Mouse (Mus musculus): ENCODE measurements around the gene Arhgef38.

The Arhgef38 gene

GRCm38 (mm10) chr3:133234821-133235295 lies at the start of gene Arhgef38:
Gene Arhgef38, minus strand, starts transcription at chr3:133234949.
- peak; percentile 84 for DNase-seq

GRCm38 (mm10) chr3:133271887-133272286 lies 37.1 kb upstream of the Arhgef38 start:
- peak; percentile 48 for DNase-seq

- no peak for DNase-seq
Measured at GRCm38 (mm10) chr3:133258860-133259259, 24.1 kb upstream of the Arhgef38 start.

GRCm38 (mm10) chr3:133255842-133256241 lies 21.1 kb upstream of the Arhgef38 start:
- no peak for DNase-seq

- no peak for DNase-seq
Measured at GRCm38 (mm10) chr3:133244027-133244426, 9.3 kb upstream of the Arhgef38 start.

GRCm38 (mm10) chr3:133241916-133242315 lies 7.2 kb upstream of the Arhgef38 start:
- peak; percentile 75 for DNase-seq

GRCm38 (mm10) chr3:133233993-133234392 lies 756 bp downstream of the Arhgef38 start:
- peak; percentile 37 for DNase-seq

- DNase-seq = no peak
Measured at GRCm38 (mm10) chr3:133230427-133230826, 4.3 kb downstream of the Arhgef38 start.

- DNase-seq = no peak
Measured at GRCm38 (mm10) chr3:133229594-133229993, 5.2 kb downstream of the Arhgef38 start.

GRCm38 (mm10) chr3:133227258-133228012 lies 7.3 kb downstream of the Arhgef38 start:
- DNase-seq = peak; percentile 73

GRCm38 (mm10) chr3:133218501-133218900 lies 16.2 kb downstream of the Arhgef38 start:
- no peak for DNase-seq

- no peak for DNase-seq
Measured at GRCm38 (mm10) chr3:133215198-133215819, 19.4 kb downstream of the Arhgef38 start.

GRCm38 (mm10) chr3:133213434-133214114 lies 21.2 kb downstream of the Arhgef38 start:
- no peak for DNase-seq

GRCm38 (mm10) chr3:133211324-133211723 lies 23.4 kb downstream of the Arhgef38 start:
- DNase-seq = no peak

- DNase-seq = no peak
Measured at GRCm38 (mm10) chr3:133203713-133204112, 31.0 kb downstream of the Arhgef38 start.

- DNase-seq = no peak
Measured at GRCm38 (mm10) chr3:133202171-133202570, 32.6 kb downstream of the Arhgef38 start.

- no peak for DNase-seq
Measured at GRCm38 (mm10) chr3:133188930-133189329, 45.8 kb downstream of the Arhgef38 start.

- no peak for DNase-seq
Measured at GRCm38 (mm10) chr3:133187524-133187923, 47.2 kb downstream of the Arhgef38 start.

GRCm38 (mm10) chr3:133176033-133176750 lies 58.6 kb downstream of the Arhgef38 start:
- DNase-seq = no peak

GRCm38 (mm10) chr3:133172291-133172690 lies 62.5 kb downstream of the Arhgef38 start:
- DNase-seq = no peak

- no peak for DNase-seq
Measured at GRCm38 (mm10) chr3:133169737-133170136, 65.0 kb downstream of the Arhgef38 start.

GRCm38 (mm10) chr3:133167550-133167949 lies 67.2 kb downstream of the Arhgef38 start:
- no peak for DNase-seq

GRCm38 (mm10) chr3:133165130-133165529 lies 69.6 kb downstream of the Arhgef38 start:
- DNase-seq = no peak
